Mouse (Mus musculus) olfactory bulb, adult 2 months (tissue): Measurements from ENCODE around the gene Rab1a. TPM values are rescaled to one million over a fixed set of nuclear protein-coding genes. Genes with fewer than 3 reads are reported as not detected.
"Not testable (repeated sequence)": the region's sequence is repeated elsewhere in the genome, so short reads cannot be mapped to it uniquely, and the experiment has no call there.

Experiments
- H3K27ac ChIP-seq: fragments of 200-500 bp; 2 replicates; pipeline ENCODE4 v1.5.1; 2012; ENCODE audit warnings: low read depth, low read length; ENCODE audit not compliant: insufficient read depth
- H3K4me1 ChIP-seq: fragments of 200-500 bp; 2 replicates; pipeline ENCODE4 v1.6.1; 2012; ENCODE audit warnings: low read length; ENCODE audit not compliant: control insufficient read depth, insufficient read depth
- H3K4me3 ChIP-seq: fragments of 200-500 bp; 2 replicates; pipeline ENCODE4 v1.5.1; 2012; ENCODE audit warnings: mild to moderate bottlenecking, low read depth, low read length, moderate library complexity; ENCODE audit not compliant: insufficient read depth
- CTCF ChIP-seq: fragments of 200-500 bp; IDR thresholded peaks from 2 replicates; pipeline ENCODE4 v1.5.1; 2012; ENCODE audit warnings: low read depth, mild to moderate bottlenecking, low read length, moderate library complexity; ENCODE audit not compliant: insufficient read depth
- POLR2A ChIP-seq: fragments of 200-500 bp; IDR thresholded peaks from 2 replicates; pipeline ENCODE4 v1.6.1; 2012; ENCODE audit warnings: mild to moderate bottlenecking, low read depth, low read length, moderate library complexity; ENCODE audit not compliant: insufficient read depth
- WGBS: fragments of 180-500 bp; shearing (Covaris S2); methylation state at CpG from one replicate; pipeline ENCODE4 v1.1.7; 2018; 5-methylcytosine and 5-hydroxymethylcytosine counted together
- polyA plus RNA-seq: library from polyadenylated mRNA; stranded (reverse); fragments of >200 nt; gene quantifications from 2 replicates; pipeline ENCODE4 v1.2.4, GENCODE M21; 2012; ENCODE audit warnings: low replicate concordance; ENCODE audit not compliant: missing spikeins, insufficient read depth, insufficient read length

The Rab1a gene
- polyA plus RNA-seq: not detected in 2 replicates

GRCm38 (mm10) chr11:20200713-20201575, at the start of gene Rab1a:
Gene Rab1a, plus strand, starts transcription at chr11:20201432.
- WGBS: under 1% methylated on average over 54 of the region's 54 CpGs
- peak within 1 kb of the TSS; percentile 82 for H3K27ac ChIP-seq
- TF ChIP-seq POLR2A (peak; percentile 36), CTCF (peak; percentile 39)
- peak within 1 kb of the TSS; percentile 95 for H3K4me3 ChIP-seq
- no peaks in the 10 kb centered on the region for H3K4me1 ChIP-seq

- no peaks in the 10 kb centered on the region for H3K4me1 ChIP-seq
- no peak overlapping the region for H3K27ac ChIP-seq
- TF ChIP-seq POLR2A (no peak), CTCF (no peak)
- H3K4me3 ChIP-seq: no peak overlapping the region
- WGBS: 93% methylated on average over 4 of the region's 4 CpGs
Observed at GRCm38 (mm10) chr11:20152107-20152901, 48.9 kb upstream of the Rab1a start.

GRCm38 (mm10) chr11:20153542-20153941, 47.7 kb upstream of the Rab1a start:
- not testable (repeated sequence) for H3K27ac ChIP-seq, H3K4me1 ChIP-seq, H3K4me3 ChIP-seq
- 93% methylated on average over 5 of the region's 5 CpGs for WGBS

- Histone ChIP-seq H3K4me3 (no peak overlapping the region), H3K27ac (no peak overlapping the region), H3K4me1 (no peaks in the 10 kb centered on the region)
- TF ChIP-seq CTCF: no peak
- TF ChIP-seq POLR2A: no peak
Observed at GRCm38 (mm10) chr11:20158879-20159278, 42.4 kb upstream of the Rab1a start.

GRCm38 (mm10) chr11:20164979-20165867, 36.0 kb upstream of the Rab1a start:
- WGBS: 60% methylated on average over 4 of the region's 4 CpGs
- no peak overlapping the region for H3K4me3 ChIP-seq
- H3K27ac ChIP-seq: no peak overlapping the region
- TF ChIP-seq POLR2A (no peak), CTCF (no peak)
- no peaks in the 10 kb centered on the region for H3K4me1 ChIP-seq

GRCm38 (mm10) chr11:20165991-20166390, 35.2 kb upstream of the Rab1a start:
- no peak overlapping the region for H3K27ac ChIP-seq
- 91% methylated on average over 4 of the region's 4 CpGs for WGBS
- TF ChIP-seq CTCF (no peak), POLR2A (no peak)
- H3K4me3 ChIP-seq: no peak overlapping the region
- no peaks in the 10 kb centered on the region for H3K4me1 ChIP-seq

- not testable (repeated sequence) for H3K4me1 ChIP-seq, H3K4me3 ChIP-seq, H3K27ac ChIP-seq
- WGBS: 78% methylated on average over 6 of the region's 6 CpGs
Observed at GRCm38 (mm10) chr11:20166476-20166875, 34.8 kb upstream of the Rab1a start.

- 94% methylated on average over 11 of the region's 11 CpGs for WGBS
- no peaks in the 10 kb centered on the region for H3K4me1 ChIP-seq
- H3K27ac ChIP-seq: no peak overlapping the region
- H3K4me3 ChIP-seq: no peak overlapping the region
- no peak for TF ChIP-seq CTCF
- TF ChIP-seq POLR2A: no peak
Observed at GRCm38 (mm10) chr11:20168972-20169371, 32.3 kb upstream of the Rab1a start.

GRCm38 (mm10) chr11:20187271-20187670, 14.0 kb upstream of the Rab1a start:
- 87% methylated on average over 6 of the region's 6 CpGs for WGBS
- TF ChIP-seq POLR2A: no peak
- no peak for TF ChIP-seq CTCF
- no peaks in the 10 kb centered on the region for H3K4me1 ChIP-seq
- H3K4me3 ChIP-seq: no peak overlapping the region
- no peak overlapping the region for H3K27ac ChIP-seq
